Mouse (Mus musculus) C3H10T1/2 (cell line): ENCODE data around the gene Apbb1. TPM values are rescaled to one million over a fixed set of nuclear protein-coding genes. Genes with fewer than 3 reads are reported as not detected.

Source experiments
- polyA plus RNA-seq, 2 experiments: library from polyadenylated mRNA; unstranded; fragments of >200 nt; fragmentation: generic; extraction: Trizol; gene quantifications; one replicate each; pipeline ENCODE4 v1.2.1; 2012; ENCODE audit warnings: missing spikeins in 2 of 2

The Apbb1 gene
- polyA plus RNA-seq = 10 to 100 TPM; 28.1 to 45.2 TPM

DNA sequence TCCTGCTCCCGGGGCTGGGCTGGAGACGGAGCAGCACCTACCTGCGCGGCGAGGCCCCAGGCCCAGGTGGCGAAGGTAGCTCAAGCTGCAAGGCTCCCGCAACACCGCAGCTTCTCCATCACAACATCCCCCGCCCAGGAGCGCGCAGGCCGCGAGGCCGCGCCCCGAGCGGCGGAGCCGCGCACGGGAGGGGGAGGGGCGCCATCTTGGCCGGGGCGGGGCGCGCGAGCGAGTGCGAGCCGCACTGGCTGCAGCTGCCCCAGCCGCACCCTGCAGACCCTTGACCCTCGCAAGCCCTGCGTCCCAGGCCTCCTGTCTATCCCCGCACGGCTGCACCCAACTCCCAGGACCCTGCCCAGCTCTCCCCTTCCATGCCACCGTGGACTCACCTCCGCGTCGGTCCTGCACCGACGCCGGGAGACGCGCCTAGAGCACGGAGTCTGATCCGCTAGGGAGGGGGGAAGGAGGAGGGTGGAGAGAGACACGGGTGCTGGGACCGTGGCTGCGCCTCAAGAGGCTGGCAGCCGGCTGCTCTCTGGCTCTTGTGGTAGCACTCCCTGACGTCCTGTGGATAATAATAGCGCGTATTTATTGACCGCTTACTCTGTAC lies at the start of gene Apbb1:
Apbb1 (minus strand) TSS at position 560 of the 610 bp plus-strand sequence.

DNA sequence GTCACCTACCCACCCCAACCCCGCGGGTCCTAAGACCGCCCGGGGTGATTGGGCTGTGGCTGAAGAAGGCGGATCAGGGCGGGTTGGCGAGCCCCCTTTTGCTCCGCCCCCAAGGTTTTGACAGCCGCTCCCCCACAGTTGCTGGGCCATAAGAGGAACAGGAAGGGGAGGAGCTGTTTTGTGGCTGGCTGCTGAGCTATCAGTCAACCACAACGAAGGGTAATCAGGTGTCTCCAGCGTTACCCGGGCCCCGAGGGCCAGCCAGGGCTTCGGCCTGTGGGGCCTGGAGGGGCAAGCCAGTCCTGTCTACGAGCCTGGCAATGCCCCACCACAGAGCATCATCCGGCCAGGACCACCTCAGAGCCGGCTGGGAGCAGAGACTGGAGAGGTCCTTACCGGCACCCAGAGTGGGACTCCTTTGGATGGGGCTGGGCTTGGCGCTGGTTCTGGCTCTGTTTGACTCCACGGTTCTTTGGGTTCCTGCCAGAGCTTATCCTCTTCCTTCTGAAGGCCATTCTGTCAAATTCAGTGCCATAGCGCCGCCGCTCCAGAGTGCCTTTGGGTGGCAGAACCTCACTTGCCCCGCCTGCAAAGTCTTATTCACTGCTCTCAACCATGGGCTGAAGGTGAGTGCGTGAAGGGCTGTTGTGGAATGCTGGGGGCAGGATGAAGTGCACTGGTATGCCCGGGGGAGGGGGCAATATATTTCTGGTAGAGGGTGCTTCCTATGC lies 27.1 kb downstream of the Apbb1 start, which contains the start of gene Smpd1:
Smpd1 (plus strand) TSS at position 149 of the 731 bp plus-strand sequence.

Other genes with a start within 250 kb of the Apbb1 start
- not detected for gene Olfr690, start 247.5 kb downstream of the Apbb1 start, polyA plus RNA-seq
- under 1 TPM in 1 of 2 experiments, not detected in 1; 0.02 TPM for gene Olfr691, start 239.4 kb downstream of the Apbb1 start, polyA plus RNA-seq
- not detected for gene Olfr692, start 213.4 kb downstream of the Apbb1 start, polyA plus RNA-seq
- under 1 TPM in 1 of 2 experiments, not detected in 1; 0.09 TPM for gene Gm5901, start 206.6 kb downstream of the Apbb1 start, polyA plus RNA-seq
- gene Fam160a2, start 181.6 kb downstream of the Apbb1 start, polyA plus RNA-seq = 10 to 100 TPM; 11.6 to 17.4 TPM
- under 1 TPM in 1 of 2 experiments, not detected in 1; 0.01 TPM for gene Cnga4, start 177.1 kb downstream of the Apbb1 start, polyA plus RNA-seq
- under 1 TPM in 1 of 2 experiments, not detected in 1; 0.02 TPM for gene Cckbr, start 155.9 kb downstream of the Apbb1 start, polyA plus RNA-seq
- 100 to 1,000 TPM; 166 to 272 TPM for gene Cavin3, start 99.4 kb downstream of the Apbb1 start, polyA plus RNA-seq
- 10 to 100 TPM; 32.0 to 79.2 TPM for gene Smpd1, start 27.3 kb downstream of the Apbb1 start, polyA plus RNA-seq
- gene Hpx, start 18.5 kb upstream of the Apbb1 start, polyA plus RNA-seq = 1 to 10 TPM in 1 of 2 experiments, under 1 TPM in 1; 0.11 to 1.8 TPM
- 10 to 100 TPM; 18.4 to 39.5 TPM for gene Trim3, start 51.9 kb upstream of the Apbb1 start, polyA plus RNA-seq
- 100 to 1,000 TPM; 161 to 212 TPM for gene Timm10b, start 58.4 kb upstream of the Apbb1 start, polyA plus RNA-seq
- 10 to 100 TPM; 43.3 to 46.2 TPM for gene Arfip2, start 58.8 kb upstream of the Apbb1 start, polyA plus RNA-seq
- 10 to 100 TPM; 52.9 to 60.4 TPM for gene Gm45799, start 58.9 kb upstream of the Apbb1 start, polyA plus RNA-seq
- gene Dnhd1, start 69.2 kb upstream of the Apbb1 start, polyA plus RNA-seq = 1 to 10 TPM in 1 of 2 experiments, under 1 TPM in 1; 0.27 to 3.4 TPM
- gene Ilk, start 154.9 kb upstream of the Apbb1 start, polyA plus RNA-seq = 100 to 1,000 TPM; 185 to 199 TPM
- gene Rrp8, start 155.7 kb upstream of the Apbb1 start, polyA plus RNA-seq = 10 to 100 TPM; 13.0 to 19.8 TPM
- gene Taf10, start 162.7 kb upstream of the Apbb1 start, polyA plus RNA-seq = 100 to 1,000 TPM; 243 to 661 TPM
- gene Tpp1, start 170.6 kb upstream of the Apbb1 start, polyA plus RNA-seq = 10 to 100 TPM in 1 of 2 experiments, 1 to 10 TPM in 1; 7.0 to 47.4 TPM
- under 1 TPM; 0.05 to 0.97 TPM for gene Dchs1, start 206.0 kb upstream of the Apbb1 start, polyA plus RNA-seq
- gene Mrpl17, start 229.4 kb upstream of the Apbb1 start, polyA plus RNA-seq = 100 to 1,000 TPM; 396 to 429 TPM